Mouse (Mus musculus) E14TG2a.4 (cell line): ENCODE measurements at regions not wholly inside any gene's neighbourhood (a gene's known extent, or its start where the extent isn't known, plus 50 kb on each side); places are given as distances from the start of the nearest gene placed in this dataset.

Experiments
- CTCF ChIP-seq: conservative IDR thresholded peaks from 2 replicates; pipeline ENCODE4 v1.5.1; 2014; ENCODE audit warnings: low read length
- NANOG ChIP-seq: IDR thresholded peaks from 2 replicates; pipeline ENCODE4 v1.6.1; 2014; ENCODE audit warnings: borderline replicate concordance, low read length, mixed read lengths
- POU5F1 ChIP-seq: IDR thresholded peaks from 2 replicates; pipeline ENCODE4 v1.6.1; 2014; ENCODE audit warnings: low read length, borderline replicate concordance

DNA sequence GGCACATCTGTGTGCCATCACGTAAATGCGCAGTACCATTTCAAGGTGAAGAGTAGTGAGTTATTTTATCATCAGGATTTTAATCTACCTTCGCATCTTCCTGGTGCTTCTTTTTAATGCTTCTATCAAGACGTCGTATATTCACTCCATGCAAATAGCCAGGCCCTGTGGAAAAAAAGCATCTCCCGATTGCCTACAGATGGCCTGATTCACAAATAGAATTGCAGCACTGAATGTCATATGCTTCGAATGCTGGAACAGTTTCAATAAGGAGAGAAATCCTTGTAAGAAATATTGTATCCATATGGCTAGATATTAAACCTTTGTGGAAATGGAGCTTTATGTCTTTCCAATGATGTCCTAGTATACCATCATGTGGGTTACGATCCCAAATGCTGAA, 742.7 kb downstream of the Tmem132b start:
- no peak for TF ChIP-seq CTCF
- no peak for TF ChIP-seq POU5F1
- no peak for TF ChIP-seq NANOG
